Mouse (Mus musculus) G1E (cell line): ENCODE measurements around the gene Auts2.

Source experiments
- CTCF ChIP-seq: IDR thresholded peaks from 2 replicates; pipeline ENCODE4 v1.5.1; 2012; ENCODE audit warnings: low read depth, low read length, inconsistent platforms, mixed read lengths
- GATA1 ChIP-seq: IDR thresholded peaks from 2 replicates; pipeline ENCODE4 v1.6.1; 2012; ENCODE audit warnings: borderline replicate concordance, low read length, inconsistent platforms, mixed read lengths
- GATA2 ChIP-seq: IDR thresholded peaks from 2 replicates; pipeline ENCODE4 v1.6.1; 2012; ENCODE audit warnings: low read depth, low read length, inconsistent platforms, borderline replicate concordance
- POLR2AphosphoS5 ChIP-seq: IDR thresholded peaks from 2 replicates; pipeline ENCODE4 v1.6.1; 2012; ENCODE audit warnings: low read depth, low read length, inconsistent platforms; ENCODE audit not compliant: insufficient replicate concordance
- TAL1 ChIP-seq: conservative IDR thresholded peaks from 2 replicates; pipeline ENCODE4 v1.6.1; 2012; ENCODE audit warnings: low read depth, low read length, inconsistent platforms, mixed read lengths

DNA sequence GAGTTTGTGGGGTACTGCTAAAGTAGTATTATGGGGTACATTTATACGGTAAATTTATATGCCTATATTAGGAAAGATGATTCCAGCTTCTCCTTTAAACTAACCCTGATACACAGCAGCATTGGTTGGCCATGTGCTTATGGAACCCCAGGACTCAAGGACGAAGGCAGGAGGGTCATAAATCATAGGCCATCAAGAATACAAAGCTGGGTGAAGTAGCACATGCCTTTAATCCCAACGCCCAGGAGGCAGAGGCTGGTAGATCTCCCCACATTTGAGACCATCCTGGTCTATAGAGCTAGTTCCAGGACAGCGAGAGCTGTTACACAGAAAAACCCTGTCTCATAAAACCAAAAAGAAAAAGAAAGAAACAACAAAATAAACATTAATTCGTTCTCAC lies 307.7 kb downstream of the Auts2 start:
- TF ChIP-seq CTCF (no peak), GATA2 (no peak), POLR2AphosphoS5 (no peak), GATA1 (no peak), TAL1 (no peak)
